Mouse (Mus musculus) adrenal gland, adult 8-10 months (tissue): Measurements from ENCODE around the gene Efcc1. TPM values are rescaled to one million over a fixed set of nuclear protein-coding genes. Genes with fewer than 3 reads are reported as not detected.
"Not testable (repeated sequence)": the region's sequence is repeated elsewhere in the genome, so short reads cannot be mapped to it uniquely, and the experiment has no call there.

Source experiments
- DNase-seq: peaks from one replicate; pipeline ENCODE4 v3.0.0; 2022
- total RNA-seq, 4 experiments: library from RNA; stranded (reverse); gene quantifications; 2 replicates each; pipeline ENCODE4 v1.2.4; 2022

The Efcc1 gene
- total RNA-seq, 4 experiments from 2014 or later: 0.54 to 0.78 (median 0.65) TPM

- DNase-seq: no peak
Observed at GRCm38 (mm10) chr6:87744632-87745031, 14.0 kb downstream of the Efcc1 start.

DNA sequence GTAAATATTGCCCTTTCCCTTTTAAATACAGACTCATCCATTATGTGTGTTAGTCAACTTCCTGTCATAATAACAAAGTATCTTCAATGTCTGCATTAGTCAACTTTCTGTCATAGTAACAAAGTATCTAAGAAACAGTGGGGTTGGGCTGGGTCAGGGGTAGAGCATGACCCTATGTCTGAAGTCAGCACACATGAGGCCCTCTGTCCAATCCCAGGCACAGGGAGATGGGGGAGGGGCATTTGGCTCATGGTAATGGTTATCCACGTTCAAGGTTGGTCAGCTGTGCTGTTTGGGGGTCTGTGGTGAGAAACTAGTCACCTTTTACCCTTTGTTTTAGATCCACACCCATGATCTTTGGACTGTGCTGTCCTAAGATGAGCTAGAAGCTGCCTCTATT is 14.6 kb downstream of the Efcc1 start:
- DNase-seq: peak; percentile 20

DNA sequence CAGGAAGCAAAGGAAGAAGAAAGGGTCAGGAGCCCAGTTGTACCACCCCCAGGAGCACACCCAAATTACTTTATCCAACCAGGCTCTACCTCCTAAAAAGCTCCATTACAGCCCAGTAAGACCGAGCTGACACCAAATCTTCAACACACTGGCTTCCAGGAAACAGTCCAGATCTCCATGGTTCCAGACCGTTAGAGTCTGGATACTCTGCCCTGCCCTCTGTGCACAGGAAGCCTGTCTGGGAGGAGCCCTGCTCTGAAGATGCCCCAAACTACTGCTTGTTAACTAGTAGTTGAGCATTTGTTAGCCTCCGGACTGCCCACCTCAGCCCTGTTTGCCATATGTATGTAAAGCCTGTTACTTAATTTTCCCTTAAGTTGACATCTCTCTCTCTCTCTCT is 15.4 kb downstream of the Efcc1 start:
- DNase-seq: no peak

DNA sequence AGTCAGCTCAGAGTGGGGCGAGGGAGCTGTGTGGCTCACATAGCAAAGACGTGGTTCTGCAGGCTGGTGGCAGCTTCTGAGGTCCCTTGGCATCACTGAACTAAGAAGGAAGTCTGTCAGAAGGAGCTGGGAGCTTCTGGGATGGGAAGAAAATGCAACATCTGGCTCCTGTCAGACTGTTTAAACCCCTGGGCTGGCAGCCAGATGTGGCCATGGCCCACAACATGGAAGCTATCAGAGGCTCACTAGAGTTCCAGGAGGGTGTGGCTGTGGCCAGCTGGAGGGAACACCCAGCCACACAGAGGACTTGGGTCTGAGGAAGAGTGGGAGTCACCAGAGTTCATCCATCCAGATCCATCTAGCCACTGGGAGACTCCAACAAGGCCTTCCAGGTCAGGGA is 16.2 kb downstream of the Efcc1 start:
- DNase-seq: no peak

- no peak for DNase-seq
Observed at GRCm38 (mm10) chr6:87748078-87748477, 17.4 kb downstream of the Efcc1 start.

DNA sequence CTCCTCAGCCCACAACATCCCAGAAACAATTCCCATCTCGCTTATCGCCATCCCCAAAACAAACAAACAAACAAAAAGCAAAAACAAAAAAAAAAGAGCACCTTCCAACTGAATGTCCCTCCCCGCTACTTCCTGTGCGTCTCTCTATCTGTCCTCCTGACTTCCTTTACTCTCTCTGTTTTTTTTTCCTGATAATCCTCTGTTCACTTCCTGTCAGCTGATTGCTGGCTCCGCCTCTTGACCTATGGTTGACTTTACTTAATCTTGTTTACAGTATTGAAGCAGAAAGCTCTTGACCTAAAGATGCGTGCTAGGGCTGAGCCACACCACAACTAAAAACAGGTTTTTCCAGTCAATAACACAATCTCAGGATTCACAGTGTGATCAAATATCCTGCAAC is 17.9 kb downstream of the Efcc1 start:
- DNase-seq: no peak

- no peak for DNase-seq
Observed at GRCm38 (mm10) chr6:87750184-87750910, 19.7 kb downstream of the Efcc1 start.

GRCm38 (mm10) chr6:87751574-87751973 is 20.9 kb downstream of the Efcc1 start:
- no peak for DNase-seq

DNA sequence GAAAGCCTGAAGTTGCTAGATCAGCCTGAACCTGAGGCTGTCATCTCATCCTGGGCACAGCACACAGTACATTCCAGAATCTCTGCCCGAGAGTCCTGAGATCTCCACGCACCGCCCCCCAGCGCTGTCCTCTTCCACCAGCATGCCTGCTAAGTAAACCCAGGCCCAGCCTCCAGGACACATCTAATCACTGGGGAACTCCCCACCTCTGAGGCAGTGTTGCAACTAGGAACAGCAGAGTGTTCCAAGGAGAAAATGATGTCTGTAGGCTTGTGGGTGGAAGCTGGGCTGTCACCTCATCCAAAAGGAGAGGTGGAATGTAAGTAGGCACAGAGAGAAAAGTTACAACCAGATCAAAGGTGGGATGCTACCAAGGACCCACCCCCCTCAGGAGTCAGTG is 24.5 kb downstream of the Efcc1 start:
- no peak for DNase-seq

- DNase-seq: no peak
Observed at GRCm38 (mm10) chr6:87756896-87757295, 26.2 kb downstream of the Efcc1 start.

DNA sequence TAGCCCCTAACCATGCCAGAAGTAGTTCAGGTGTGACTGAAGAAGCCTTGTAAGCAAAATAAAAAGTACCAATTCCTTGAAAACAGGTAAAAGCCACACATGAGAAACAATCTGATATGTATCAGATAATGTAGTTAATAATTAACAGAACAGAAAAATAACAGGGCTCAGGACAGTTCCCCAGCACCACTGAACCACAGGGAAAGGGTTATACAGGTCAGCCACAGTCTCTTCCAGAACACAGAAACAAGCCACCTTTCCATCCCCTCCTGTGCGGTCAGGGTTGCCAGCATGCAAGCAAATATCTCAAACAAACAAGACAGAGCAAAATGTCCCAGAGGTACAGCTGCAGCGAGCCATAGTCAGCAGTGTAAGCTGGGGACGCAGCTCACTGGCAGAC is 28.7 kb downstream of the Efcc1 start:
- no peak for DNase-seq

- DNase-seq: no peak
Observed at GRCm38 (mm10) chr6:87759850-87760249, 29.2 kb downstream of the Efcc1 start.

GRCm38 (mm10) chr6:87762161-87762560 is 31.5 kb downstream of the Efcc1 start:
- DNase-seq: no peak

- no peak for DNase-seq
Observed at GRCm38 (mm10) chr6:87763376-87764280, 33.0 kb downstream of the Efcc1 start.

DNA sequence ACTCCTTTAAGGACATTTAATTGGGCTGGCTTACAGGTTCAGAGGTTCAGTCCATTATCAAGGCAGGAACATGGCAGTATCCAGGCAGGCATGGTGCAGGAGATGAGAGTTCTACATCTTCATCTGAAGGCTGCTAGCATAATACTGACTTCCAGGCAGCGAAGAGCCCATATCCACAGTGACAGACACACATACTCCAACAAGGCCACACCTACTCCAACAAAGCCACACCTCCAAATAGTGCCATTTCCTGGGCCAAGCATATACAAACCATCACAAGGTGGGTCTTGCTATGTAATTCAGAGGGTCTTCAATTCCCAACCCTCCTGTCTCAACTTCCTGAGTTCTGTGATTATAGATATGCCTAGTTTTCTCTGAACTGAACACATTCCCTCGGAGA is 33.6 kb downstream of the Efcc1 start:
- DNase-seq: not testable (repeated sequence)

- no peak for DNase-seq
Observed at GRCm38 (mm10) chr6:87770626-87771025, 40.0 kb downstream of the Efcc1 start.

DNA sequence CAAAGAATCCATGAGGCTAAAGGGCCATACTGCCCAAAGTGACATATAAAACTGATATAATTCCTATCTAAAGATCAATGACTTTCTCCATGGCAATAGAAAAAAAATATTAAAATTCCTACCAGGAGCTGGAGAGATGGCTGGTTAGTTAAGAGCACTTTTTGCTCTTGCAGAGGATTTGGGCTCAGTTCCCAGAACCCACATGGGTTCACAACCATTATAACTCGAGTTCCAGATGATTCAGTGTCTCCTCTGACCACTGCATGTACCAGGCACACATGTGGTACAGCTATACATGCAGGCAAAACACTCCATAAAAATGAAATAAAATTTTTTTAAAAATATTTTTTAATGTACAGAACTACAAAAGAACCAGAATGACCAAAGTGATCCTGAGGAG is 43.8 kb downstream of the Efcc1 start:
- no peak for DNase-seq

GRCm38 (mm10) chr6:87774909-87775308 is 44.2 kb downstream of the Efcc1 start:
- DNase-seq: no peak

DNA sequence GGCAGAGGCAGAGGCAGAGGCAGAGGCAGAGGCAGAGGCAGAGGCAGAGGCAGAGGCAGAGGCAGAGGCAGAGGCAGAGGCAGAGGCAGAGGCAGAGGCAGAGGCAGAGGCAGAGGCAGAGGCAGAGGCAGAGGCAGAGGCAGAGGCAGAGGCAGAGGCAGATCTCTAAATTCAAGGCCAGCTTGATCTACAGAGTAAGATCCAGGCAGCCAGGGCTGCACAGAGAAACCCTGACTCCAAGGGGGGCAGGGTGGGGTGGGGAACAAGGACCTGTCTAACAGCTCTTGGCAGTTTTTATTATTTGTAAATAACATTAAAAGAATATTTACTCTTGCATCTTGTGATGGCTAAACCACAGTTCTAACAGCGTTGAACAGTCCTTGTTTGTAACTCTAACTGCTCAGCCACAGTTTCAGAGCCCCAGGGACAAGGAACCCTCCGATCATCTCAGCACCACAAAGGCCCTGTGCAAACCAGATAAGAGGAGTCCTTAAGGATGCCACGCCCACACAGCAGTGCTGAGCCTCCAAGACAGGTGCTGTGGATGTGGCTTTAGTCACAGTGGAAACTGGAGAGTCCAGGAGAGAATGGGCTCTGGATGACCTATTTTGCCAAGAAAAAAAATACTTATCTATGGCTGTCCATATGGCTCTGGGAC is 45.0 kb downstream of the Efcc1 start:
- DNase-seq: no peak

GRCm38 (mm10) chr6:87776663-87777062 is 46.0 kb downstream of the Efcc1 start:
- no peak for DNase-seq

DNA sequence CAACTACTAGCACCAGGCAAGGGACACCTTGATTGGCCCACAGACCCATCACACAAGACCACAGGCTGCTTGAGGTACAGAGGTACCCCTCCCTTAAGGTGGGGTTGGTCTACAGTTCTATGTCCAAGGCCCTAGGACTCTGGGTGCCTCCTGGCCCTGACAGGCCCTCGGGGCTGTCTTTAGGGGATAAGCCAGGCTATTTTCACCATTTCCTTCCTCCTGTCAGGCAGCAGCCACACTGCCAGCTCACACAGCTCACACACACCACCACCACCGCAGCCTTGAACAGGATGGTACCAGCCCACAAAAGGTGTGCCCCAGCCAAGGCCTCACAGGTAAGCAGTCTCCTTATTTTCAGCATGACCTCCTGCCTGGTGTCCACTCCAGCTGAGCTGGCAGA is 47.2 kb downstream of the Efcc1 start, which contains the start of gene Gp9:
Gene Gp9, plus strand, starts transcription at position 231 of the 400 bp plus-strand sequence.
- no peak for DNase-seq

DNA sequence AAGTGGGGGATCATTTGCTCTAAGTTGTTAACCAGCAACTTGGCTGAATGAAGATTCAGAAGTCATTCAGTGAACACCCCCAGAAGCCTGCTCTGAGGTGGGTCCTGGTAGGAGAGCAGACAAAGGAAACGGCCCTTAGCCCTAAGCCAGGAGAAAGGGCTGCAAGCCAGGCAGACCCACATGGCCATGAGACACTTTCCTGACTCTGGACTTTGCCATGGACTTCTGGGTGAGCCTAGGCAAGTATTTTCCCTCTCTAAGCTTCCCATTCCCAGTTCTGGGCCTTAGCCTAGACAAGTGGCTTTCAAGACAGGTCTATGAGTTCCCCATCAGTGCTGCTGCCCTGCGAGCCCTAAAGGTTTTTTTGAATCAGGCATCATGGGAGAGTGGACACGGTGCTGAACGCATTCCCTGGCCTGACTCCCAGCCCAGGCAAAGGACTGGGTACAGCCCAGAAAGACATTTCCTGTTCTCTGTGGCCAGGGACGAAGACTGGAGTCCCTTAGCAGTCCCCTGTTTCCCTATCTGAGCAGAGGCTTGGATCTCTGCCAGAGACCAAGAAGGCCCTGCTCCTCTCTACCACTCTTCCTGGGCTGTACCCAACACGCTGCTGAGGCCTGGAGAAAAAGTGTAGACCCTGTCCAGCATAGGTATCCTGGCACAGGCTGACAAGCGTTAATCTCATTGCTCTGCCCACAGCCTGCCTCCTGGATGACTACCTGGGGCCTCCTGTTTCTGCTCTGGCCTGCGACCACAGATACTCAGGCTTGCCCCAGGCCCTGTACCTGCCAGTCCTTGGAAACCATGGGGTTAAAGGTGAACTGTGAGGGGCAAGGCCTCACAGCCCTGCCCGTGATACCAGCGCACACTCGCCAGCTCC is 47.9 kb downstream of the Efcc1 start:
- no peak for DNase-seq
